Mouse (Mus musculus) liver, adult 2 months (tissue): Measurements from ENCODE around the gene Pheta2.

ENCODE experiments used
- CTCF ChIP-seq: fragments of 200-500 bp; IDR thresholded peaks from 2 replicates; pipeline ENCODE4 v1.5.1; 2011; ENCODE audit warnings: low read depth, low read length, control low read depth
- POLR2A ChIP-seq: fragments of 200-500 bp; IDR thresholded peaks from 2 replicates; pipeline ENCODE4 v1.6.1; 2011; ENCODE audit warnings: low read length, control low read depth; ENCODE audit not compliant: insufficient read depth; ENCODE audit errors: extremely low read depth

DNA sequence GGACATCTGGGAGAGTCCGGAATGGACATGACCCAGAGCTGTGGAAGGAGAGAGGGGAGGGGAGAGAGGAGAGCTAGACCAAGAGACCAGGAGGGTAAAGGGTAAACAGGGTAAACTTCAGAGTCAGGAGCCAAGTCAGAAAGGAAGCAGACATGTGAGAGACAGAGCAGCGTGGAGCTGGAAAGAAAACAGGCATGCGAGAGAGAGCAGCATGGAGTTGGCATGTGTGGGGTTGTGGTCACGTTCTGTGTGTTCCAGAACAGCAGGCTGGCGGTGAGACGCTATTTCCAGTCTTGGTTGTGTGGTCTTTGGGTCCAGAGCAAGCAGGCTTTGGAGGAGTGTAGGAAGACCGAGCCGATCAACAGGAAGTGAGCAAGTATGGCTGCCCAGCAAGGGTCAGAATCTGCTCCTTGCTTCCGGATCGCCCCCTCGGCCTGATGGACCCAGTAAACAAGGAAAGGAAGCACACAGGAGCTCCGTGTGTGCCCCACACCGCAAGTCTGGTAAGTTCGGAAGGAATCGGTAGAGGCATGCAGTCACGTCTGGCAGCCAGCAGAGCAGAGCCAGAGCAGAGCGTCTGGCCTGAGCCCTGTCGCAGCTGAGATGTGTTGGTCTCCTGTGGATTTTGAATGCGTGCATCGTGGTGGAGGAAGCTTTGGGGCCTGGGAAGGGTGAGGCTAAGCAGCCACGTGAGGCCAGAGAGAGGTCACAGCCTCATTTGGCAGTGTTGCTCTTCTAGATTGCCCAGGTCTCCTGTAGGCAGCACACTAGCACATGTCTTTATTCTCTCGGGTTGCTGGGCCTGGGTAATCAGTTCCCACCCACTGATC lies 19.9 kb downstream of the Pheta2 start:
- TF ChIP-seq CTCF (no peak), POLR2A (no peak)
